Mouse (Mus musculus): ENCODE measurements around the gene Hnrnph1.

The Hnrnph1 gene

DNA sequence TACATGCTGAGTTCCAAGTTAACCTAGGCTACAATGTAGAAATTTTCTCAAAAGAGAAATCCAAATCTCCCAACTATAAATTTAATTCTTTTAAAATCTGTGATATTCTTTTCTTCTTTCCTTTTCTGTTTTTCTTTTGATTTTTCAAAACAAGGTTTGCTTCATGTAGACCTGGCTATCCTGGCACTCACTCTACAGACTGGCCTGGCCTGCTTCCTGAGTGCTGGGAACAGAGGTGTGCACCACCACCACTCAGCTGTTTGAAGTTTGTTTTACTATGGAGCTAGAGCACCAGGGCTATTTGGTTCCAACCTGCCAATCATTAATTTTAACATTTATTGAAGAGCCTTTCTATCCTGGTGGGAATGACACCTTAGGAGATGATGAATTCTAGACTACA is 3.7 kb upstream of the Hnrnph1 start:
- DNase-seq (ENCODE audit: low read depth) = no peak

DNA sequence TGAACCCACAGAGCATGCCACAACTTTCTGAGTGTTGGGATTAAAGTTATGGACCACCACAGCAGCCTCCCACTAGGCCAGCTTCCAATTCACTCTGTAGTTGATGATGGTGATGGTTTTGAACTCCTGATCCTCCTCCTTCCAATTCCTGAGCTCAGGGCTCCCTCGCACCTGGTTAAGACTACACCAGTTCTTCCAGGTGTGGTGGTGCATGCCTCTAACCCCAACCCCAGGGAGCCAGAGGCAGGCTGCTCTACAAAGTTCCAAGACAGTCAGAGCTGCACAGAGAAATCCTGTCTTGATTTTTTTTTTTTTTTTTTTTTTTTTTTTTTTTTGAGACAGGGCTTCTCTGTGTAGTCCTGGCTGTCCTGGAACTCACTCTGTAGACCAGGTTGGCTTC is 3.2 kb upstream of the Hnrnph1 start:
- DNase-seq (ENCODE audit: low read depth) = no peak

DNA sequence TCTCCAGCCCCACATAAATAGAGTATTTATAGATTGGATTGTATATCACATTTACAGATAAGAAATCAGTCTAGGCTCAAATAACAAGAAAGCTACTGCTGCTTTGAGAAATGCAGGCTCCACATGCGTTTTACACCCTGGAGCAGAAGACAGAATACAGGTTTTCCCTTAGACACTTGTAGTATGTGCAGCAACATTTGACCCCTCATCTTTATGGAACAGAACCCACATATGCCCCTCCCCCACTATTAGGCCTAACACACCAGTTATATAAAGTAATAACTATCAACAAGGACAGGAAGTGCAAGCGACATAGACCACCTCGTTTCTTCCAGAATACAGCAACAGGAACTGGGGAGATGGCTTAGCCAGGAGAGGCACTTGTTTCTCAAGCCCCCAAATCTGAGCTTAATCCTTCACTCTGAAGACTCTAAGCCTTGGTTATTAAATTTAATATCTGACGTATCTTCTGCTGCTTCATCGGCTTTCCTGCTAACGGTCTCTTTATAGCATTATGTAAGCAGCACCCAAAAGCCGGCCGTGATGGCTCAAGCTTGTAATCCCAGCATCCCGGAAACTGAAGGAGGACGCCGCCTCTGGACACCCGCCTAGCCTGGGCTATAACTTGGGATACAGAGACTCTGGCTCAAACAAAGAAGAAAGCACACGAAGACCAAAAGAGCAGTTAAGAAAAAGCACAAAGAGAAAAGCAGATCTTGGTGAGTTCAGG is 2.3 kb upstream of the Hnrnph1 start:
- DNase-seq (ENCODE audit: low read depth) = no peak

DNA sequence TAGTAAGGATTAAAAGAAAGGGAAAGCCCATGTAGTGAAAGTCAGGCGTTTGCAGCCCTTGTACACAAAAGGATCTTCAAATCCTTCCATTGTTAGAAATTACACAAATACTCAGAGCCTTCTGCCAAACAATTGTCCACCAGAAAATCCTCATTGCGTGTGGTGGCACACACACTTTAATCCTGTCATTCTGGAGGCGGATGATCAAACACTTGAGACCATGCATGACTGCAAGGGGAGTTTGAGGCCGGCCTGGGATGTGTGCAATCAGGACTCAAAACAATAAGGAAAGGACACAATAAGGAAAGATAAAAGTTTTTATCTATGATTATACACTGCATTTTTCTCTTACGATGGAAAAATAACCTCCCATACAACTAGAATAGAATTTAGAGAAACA is 1.4 kb upstream of the Hnrnph1 start:
- DNase-seq (ENCODE audit: low read depth) = no peak

DNA sequence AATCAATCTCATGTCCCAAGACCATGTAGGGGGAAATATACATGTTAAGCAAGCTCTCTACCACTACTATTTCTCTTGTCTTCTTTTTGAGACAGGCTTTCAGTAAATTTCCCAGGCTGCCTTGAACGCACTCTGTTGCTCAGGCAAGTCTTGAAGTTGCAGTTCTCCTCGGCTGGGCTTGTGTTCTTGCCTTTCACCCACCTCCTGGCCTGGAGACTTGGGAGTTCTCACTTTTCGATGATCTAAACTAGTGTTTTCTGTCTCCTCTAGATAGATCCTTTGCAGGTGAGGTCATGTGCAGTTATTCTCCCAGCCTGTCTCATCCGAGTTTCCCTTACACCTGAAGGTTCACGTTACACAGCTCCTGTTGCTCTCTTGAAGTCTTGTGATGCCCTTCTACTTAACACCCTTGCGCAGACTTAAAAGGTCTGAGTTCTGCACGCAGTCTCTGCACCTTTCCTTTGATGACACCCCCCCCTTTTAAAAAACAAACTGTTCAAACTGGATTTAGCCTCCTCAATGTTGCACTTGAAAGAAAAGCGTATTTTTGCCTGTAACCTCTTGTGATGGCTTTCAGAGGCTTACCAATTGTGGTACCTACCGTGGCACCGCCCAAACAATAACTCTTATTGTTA is 517 bp upstream of the Hnrnph1 start:
- DNase-seq (ENCODE audit: low read depth) = no peak

DNA sequence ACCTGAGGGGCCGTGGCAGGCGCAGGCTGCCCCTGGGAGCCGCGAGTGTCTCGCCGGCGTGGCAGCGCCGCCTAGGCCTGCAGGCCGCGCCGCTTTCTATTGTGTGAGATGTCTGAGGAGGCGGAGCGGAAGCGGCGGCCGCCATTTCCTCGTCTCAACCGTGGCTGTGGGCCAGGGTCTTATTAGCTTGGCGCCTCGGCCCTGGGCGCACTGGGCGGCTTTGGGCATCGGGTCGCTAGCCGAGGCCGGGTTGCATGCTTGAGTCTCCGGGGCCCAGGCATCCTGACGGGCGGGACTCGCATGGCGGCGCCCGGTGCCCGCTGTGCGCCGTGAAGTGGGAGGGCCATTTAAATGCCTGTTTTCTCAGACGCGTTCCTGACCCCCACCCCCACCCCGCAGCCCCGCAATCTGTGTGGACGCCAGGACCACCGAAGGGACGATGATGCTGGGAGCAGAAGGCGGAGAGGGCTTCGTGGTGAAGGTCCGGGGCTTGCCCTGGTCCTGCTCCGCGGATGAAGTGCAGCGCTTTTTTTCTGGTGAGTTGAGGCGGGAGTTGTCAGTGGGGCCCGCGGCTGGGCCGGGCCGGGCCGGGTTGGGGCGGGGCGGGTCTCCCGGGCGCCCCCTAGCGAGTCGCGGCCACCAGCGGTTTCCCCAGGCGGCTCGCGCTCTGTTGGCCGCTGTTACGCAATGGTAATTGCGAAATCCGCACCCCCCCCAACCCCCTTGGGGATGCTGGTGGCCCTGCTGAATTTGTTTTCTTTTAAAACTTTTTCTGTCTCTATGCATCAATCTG is 1.3 kb downstream of the Hnrnph1 start:
- DNase-seq (ENCODE audit: low read depth) = peak; percentile 82

DNA sequence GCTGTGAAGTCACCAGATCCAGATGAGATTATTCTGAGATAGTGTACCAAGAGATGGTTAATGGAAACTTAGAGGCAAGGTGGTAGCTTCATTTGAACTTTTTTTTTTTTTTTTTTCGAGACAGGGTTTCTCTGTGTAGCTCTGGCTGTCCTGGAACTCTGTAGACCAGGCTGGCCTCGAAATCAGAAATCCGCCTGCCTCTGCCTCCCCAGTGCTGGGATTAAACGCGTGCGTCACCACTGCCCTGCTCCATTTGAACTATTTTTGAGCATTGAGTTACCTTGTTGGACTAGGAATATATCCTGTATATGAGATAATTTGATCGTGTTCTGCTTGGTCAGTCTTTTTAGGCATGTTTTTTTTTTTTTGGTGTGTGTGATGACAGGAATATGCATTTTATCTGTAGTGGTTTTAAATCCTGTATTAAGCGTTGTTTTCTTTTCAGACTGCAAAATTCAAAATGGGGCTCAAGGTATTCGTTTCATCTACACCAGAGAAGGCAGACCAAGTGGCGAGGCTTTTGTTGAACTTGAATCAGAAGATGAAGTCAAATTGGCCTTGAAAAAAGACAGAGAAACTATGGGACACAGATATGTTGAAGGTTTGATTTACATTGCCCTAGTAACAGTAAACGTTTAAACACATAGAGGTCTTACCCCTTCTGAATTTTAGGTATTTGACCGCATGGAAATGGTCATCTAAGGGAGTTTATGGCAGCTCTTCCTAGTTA is 2.4 kb downstream of the Hnrnph1 start:
- no peak for DNase-seq (ENCODE audit: low read depth)

DNA sequence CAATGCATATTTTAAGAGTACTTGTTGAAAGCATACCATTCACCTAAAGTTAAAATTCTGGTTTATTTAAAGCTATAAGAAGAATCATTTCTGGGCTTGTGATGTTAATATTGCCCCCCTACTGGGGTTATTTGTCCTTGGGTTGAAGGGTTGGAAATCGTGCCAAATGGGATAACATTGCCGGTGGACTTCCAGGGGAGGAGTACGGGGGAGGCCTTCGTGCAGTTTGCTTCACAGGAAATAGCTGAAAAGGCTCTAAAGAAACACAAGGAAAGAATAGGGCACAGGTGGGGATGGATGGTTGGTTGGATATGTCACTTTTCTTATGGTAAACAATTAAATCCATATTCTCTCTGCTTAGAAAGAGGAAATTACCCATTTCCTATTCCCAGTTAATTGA is 4.5 kb downstream of the Hnrnph1 start:
- no peak for DNase-seq (ENCODE audit: low read depth)

DNA sequence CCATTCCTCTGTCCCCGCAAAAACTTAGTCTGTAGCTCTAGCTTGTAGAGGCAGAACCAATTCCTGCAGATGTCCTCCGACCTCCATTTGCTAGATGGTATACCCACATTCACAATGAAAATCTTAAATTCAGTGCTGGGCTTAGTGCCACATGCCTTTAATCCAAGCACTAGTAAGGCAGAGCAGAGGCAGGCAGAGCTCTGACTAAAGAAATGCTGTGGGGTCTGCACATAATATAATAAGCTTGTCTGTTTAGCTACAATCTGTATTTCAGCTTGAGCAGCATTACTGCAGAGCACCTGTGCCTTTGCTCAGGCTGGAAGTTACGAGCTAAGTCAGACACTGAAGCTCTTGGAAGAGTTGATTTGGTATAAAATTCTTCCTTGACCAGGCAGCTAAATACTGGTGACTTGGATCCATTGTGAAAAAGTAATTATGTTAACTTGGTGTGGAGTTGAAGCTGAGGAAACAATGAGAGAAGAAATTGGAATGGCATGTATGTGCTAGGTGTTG is 10.4 kb downstream of the Hnrnph1 start:
- peak; percentile 28 for DNase-seq (ENCODE audit: low read depth)

DNA sequence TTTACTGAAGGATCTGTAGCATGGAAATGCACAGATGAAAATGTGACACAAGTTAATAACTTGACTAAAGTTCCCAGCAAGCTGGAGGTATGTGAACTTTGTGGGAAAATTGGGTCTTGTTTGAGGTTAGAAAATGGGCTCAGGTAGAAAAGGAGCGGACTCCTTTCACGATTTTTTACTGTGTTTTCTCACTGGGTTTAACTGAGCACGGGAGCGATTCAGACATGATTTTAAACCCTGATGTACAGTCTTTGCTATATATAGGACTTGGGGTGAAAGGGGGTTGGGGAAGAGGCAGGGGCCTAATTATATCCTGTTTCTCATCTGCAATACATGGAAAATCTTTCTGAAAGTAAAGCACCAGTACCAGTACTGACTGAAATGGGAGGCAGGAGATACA is 10.9 kb downstream of the Hnrnph1 start:
- peak; percentile 18 for DNase-seq (ENCODE audit: low read depth)

DNA sequence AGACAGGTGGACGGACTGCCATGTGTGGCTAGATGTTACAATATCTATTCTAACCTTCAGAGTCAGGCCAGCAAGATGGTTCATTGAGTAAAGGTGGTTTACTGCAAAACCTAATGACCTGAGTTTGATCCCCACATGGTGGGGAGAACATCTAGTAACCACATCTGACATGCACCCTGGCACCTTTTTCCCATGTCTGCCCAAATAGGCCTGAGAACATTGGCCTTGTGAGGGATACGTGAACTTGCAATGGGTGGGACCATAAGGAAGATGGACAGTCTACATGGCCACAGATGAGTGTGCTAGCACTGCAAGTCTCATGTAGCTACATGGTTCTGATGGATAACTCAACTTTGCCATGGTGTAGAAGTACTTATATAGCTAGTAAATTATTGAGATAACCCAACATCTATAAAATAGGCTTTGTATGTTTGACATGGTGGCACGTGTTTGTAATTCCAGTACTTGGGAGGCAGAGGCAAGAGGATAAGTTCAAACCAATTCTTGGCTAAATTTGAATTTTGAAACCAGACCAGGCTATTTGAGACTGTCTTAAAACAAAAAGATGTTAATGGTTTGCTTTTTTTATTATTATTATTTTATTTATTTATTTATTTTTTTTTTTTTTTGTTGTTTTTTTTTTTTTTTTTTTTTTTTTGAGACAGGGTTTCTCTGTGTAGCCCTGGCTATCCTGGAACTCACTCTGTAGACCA is 11.6 kb downstream of the Hnrnph1 start:
- DNase-seq (ENCODE audit: low read depth) = peak; percentile 29

DNA sequence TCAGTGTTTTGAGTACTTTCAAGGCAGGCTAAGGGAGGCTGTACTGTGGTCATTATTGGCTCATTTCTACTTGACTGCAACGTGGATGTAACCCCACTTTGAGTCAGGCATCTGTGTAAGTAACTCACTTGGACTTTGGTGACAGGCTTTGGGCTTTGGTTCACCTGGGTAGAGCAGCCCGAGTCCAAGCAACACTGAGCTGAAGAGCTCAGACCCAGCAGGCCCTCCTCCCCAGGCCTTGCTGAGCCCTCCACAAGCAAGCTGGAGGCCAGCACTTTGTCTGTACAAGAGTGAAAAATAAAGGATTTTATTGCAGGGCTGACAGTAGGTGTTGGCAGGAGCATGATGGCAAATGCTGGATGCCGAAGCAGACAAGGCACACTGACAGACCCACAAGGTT is 12.2 kb downstream of the Hnrnph1 start:
- no peak for DNase-seq (ENCODE audit: low read depth)

DNA sequence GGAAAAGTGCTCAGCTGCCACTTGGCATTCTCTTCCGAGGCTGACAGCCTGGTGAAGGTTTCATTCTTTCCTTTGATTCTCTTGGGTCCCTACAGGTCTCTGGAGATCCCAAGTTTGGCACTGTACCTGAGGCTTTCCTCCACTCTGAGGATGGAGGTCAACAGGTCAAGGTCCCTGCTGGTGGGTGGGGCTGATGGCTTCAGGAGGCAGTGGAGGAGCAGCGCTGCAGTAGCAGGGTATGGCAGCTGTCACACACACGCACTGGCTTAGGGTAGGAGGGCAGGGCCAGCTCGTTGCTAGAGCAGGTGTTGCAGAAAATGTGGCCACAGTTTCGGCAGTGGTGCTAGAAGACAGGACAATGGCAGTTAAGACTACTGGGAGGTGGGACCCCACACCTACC is 12.8 kb downstream of the Hnrnph1 start:
- DNase-seq (ENCODE audit: low read depth) = no peak

DNA sequence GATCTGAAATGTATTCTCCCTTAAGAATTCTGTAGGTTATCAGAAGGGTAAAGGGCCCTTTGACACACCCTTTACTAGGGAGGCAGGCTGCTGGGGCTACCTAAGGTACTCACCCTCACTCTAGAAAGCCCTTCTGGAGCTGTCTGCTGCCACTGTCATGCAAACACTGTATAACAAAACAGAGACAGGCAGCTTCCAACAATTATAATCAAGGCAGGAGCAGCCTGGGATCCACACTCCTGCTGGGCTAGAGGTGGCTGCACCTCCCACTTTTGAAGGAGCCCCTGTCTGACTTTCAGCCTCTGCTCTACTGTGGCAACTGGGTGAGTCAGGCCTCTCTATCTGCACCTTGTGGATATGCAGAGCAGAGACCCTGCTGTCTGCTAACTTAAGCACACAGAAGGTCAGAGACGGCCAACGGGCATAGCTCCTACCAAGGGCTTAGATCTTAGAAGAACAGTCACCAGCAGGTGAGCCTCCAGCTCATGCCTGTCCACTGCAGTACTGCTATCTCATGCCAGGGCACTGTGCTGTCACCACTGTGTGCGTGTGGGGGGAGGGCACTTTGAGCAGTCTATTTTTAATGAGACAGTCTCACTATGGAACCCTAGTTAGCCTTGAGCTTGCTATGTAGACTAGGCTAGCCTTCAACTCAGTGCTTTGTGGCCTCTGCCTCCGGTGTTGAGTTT is 14.6 kb downstream of the Hnrnph1 start:
- no peak for DNase-seq (ENCODE audit: low read depth)

DNA sequence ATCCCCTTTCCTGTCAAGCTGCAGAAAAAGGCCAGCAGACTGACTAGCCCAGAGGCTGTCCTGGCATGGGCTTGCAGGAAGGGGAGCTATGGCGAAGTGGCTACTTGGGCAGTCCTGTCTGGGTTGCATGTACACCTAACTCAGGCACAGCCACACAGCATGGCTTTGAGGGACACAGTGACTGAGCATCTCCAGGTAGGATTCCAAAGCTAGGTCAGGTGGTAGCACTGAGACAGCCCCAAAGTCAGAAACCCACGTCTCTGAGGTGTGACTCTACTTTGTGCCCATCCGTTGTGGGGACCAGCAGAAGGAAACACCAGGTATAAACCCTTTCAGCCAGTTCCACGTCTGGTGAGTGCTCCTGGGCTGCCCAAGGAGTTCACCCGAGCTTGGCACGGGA is 16.5 kb downstream of the Hnrnph1 start:
- DNase-seq (ENCODE audit: low read depth) = no peak

DNA sequence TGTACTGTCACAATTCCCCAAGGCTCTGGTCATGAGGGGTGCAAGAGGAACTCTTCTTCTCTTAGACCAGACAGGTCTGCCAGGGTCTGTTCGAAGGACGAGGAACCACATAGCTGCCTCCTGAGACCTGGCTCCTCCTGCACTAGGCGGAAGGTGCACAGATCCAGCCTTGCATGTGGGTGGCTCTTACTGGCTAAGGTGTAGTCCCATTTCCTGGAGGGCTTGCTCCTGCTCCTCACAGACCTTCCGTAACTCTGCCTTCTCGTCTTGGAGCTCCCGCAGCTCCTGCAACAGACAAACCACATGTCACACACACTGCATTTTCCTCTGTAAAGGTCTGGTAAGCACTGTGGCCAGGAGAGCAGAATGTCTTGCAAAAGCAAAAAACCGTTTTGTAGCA is 17.9 kb downstream of the Hnrnph1 start:
- no peak for DNase-seq (ENCODE audit: low read depth)

DNA sequence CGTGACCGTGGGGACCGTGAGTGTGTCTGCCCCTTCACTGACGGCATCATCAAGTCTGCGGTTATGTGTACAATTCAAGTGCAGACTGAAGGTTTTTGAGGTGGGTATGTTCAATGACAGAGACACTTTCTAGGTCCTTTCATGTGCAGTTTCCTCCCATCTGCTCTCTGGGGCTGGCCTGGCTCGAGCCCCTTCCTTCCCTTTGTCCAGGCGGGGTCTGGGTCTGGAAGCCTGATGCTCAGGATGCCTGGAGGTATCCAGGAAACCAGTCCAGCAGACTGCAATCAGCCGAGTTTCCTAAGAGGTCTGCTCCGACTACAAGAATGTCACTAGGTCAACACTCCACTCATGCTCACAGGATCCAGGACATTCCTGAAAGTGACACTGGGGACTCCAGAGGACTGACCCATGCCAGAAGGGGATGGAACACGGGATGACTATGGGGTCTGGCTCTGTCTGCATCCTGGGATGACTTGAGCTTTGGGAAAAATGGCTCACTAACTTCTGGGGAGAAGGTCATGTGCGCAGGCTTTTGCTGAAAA is 20.0 kb downstream of the Hnrnph1 start:
- no peak for DNase-seq (ENCODE audit: low read depth)

DNA sequence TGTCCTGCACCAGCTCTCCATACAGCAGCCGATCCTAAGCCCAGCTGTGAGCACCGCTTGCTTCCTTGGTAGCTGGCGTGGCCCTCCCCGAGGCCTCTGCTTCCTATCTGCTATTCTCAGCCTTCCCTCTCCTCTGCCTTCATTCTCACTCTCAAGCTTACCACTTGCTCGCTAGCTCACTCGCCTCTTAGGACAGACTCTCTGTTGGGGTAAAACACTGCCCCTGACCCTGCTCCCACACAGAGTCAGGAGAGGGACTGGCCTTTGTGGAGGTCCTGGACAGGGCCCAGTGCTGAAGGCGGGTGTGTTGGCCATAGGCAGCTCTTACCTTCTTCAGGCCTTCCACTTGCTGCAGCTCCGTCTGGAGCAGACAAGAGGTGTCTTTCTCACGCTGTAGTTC is 20.5 kb downstream of the Hnrnph1 start:
- DNase-seq (ENCODE audit: low read depth) = no peak

DNA sequence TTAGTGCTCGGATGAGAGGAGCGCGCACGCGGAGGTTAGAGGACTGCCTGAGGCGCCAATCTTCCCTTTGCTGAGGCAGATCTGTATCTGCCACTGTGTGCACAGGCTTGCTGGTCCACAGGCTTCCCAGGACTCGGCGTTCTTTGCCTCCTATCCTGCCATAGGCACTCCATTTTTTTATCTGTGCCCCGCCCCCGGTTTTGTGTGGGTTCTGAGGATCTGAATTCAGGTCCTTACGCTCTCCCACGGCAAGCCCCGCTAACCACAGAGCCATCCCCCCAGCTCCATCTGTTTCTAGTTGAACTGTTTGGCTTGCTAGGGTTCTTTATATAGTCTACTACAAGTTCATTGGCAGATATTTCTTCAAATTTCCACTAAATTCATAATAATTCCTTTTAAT is 22.0 kb downstream of the Hnrnph1 start:
- no peak for DNase-seq (ENCODE audit: low read depth)

DNA sequence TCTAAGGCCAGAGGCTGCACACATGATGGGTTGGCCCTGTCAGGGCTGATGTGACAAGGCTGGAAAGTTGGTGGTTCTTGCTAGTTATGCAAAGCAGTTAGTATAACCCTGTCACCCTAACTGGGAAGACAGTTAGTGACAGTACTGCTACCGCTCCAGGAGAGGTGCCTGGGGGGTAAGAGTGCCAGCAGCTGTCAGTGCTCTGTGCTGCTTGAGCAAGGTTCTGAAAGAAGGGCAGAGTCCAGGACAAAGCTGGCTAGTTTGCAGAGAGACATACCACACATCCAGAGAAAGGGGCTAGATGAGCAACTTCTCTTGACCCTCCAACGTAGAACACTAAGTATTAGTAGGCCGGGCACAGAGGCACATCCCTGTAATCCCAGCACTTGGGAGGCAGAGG is 25.7 kb downstream of the Hnrnph1 start:
- no peak for DNase-seq (ENCODE audit: low read depth)

Measured in 416B (cell line).